Mouse (Mus musculus) cortical plate, adult 2 months (tissue): ENCODE results near the gene Tnxb.

ENCODE experiments used
- CTCF ChIP-seq: fragments of 200-500 bp; IDR thresholded peaks from 2 replicates; pipeline ENCODE4 v1.5.1; 2011; ENCODE audit warnings: mild to moderate bottlenecking, control low read depth, low read length; ENCODE audit not compliant: insufficient read depth; ENCODE audit errors: extremely low read depth
- POLR2A ChIP-seq: fragments of 200-500 bp; IDR thresholded peaks from 2 replicates; pipeline ENCODE4 v1.6.1; 2011; ENCODE audit warnings: mild to moderate bottlenecking, low read length, control low read depth; ENCODE audit not compliant: insufficient read depth; ENCODE audit errors: extremely low read depth

- TF ChIP-seq CTCF, result no peak
- TF ChIP-seq POLR2A, result no peak
These were observed 24.4 kb upstream of the Tnxb start for GRCm38 (mm10) chr17:34645831-34646511.
